Mouse (Mus musculus): Measurements from ENCODE around the gene Mcur1. TPM values are rescaled to one million over a fixed set of nuclear protein-coding genes. Genes with fewer than 3 reads are reported as not detected.

The Mcur1 gene
- total RNA-seq, 1 experiment = 2.0 TPM

- peaks cover 8% of the 10 kb centered on the region in 2 experiments; a peak in 3 of 4 replicates for H3K4me1 ChIP-seq (ENCODE audit: control insufficient read depth in 2 of 2, insufficient read depth in 2 of 2, low read length in 2 of 2, poor library complexity in 1 of 2)
- no peak for DNase-seq (ENCODE audit: low read depth, low spot score)
- in situ Hi-C loops (cut with MboI; ENCODE audit: low sequenced_read_pairs in 2 of 2, unreplicated experiment in 2 of 2) = loop anchor here in 1 of 2 experiments (25.0 kb wide), 1 partner anchor 150 kb away; no protein-coding TSS in a partner anchor
- TF ChIP-seq MAFK (IDR thresholded peaks at IDR 0.05; ENCODE audit: insufficient read depth, low read depth, low read length) (peak; percentile 94), ZC3H11A (IDR thresholded peaks at IDR 0.05; ENCODE audit: borderline replicate concordance, low read depth, low read length) (no peak)
- no peaks in the 10 kb centered on the region for H3K9me3 ChIP-seq (ENCODE audit: control insufficient read depth, insufficient read depth, low read depth, low read length)
- H3K4me3 ChIP-seq (ENCODE audit: insufficient read depth in 1 of 2, low read depth in 1 of 2, low read length in 2 of 2, poor library complexity in 1 of 2, severe bottlenecking in 1 of 2) = no peak overlapping the region
- H3K36me3 ChIP-seq (ENCODE audit: control insufficient read depth, insufficient read depth, low read length, poor library complexity, severe bottlenecking) = no peaks in the 10 kb centered on the region
- no peak overlapping the region for H3K27ac ChIP-seq (ENCODE audit: insufficient read depth, low read depth, low read length, poor library complexity, severe bottlenecking)
- no peak overlapping the region for H3K9ac ChIP-seq (ENCODE audit: insufficient read depth, low read depth, low read length, poor library complexity, severe bottlenecking)
Measured at GRCm38 (mm10) chr13:43586966-43587365, 27.0 kb upstream of the Mcur1 start.

GRCm38 (mm10) chr13:43585335-43585734, 25.3 kb upstream of the Mcur1 start:
- Histone ChIP-seq H3K4me1 (ENCODE audit: control insufficient read depth in 2 of 2, insufficient read depth in 2 of 2, low read length in 2 of 2, poor library complexity in 1 of 2) (peaks cover 7 to 8% of the 10 kb centered on the region in 2 experiments; a peak in 3 of 4 replicates), H3K9ac (ENCODE audit: insufficient read depth, low read depth, low read length, poor library complexity, severe bottlenecking) (no peak overlapping the region), H3K36me3 (ENCODE audit: control insufficient read depth, insufficient read depth, low read length, poor library complexity, severe bottlenecking) (no peaks in the 10 kb centered on the region), H3K4me3 (ENCODE audit: insufficient read depth in 1 of 2, low read depth in 1 of 2, low read length in 2 of 2, poor library complexity in 1 of 2, severe bottlenecking in 1 of 2) (no peak overlapping the region), H3K27ac (ENCODE audit: insufficient read depth, low read depth, low read length, poor library complexity, severe bottlenecking) (no peak overlapping the region), H3K9me3 (ENCODE audit: control insufficient read depth, insufficient read depth, low read depth, low read length) (no peaks in the 10 kb centered on the region)
- TF ChIP-seq ZC3H11A (IDR thresholded peaks at IDR 0.05; ENCODE audit: borderline replicate concordance, low read depth, low read length) (no peak), ZNF384 (IDR thresholded peaks at IDR 0.05; ENCODE audit: low read depth, low read length) (no peak), CHD2 (IDR thresholded peaks at IDR 0.05; ENCODE audit: low read depth, low read length) (no peak), HCFC1 (IDR thresholded peaks at IDR 0.05; ENCODE audit: borderline replicate concordance, insufficient read depth, low read length) (no peak), MAFK (IDR thresholded peaks at IDR 0.05; ENCODE audit: insufficient read depth, low read depth, low read length) (peak; percentile 74)
- no peak for DNase-seq (ENCODE audit: low read depth, low spot score)
- in situ Hi-C loops (cut with MboI; ENCODE audit: low sequenced_read_pairs in 2 of 2, unreplicated experiment in 2 of 2) = loop anchor here in 1 of 2 experiments (25.0 kb wide), 1 partner anchor 152 kb away; no protein-coding TSS in a partner anchor

- H3K4me3 ChIP-seq (ENCODE audit: insufficient read depth in 1 of 2, low read depth in 1 of 2, low read length in 2 of 2, poor library complexity in 1 of 2, severe bottlenecking in 1 of 2) = no peak overlapping the region
- no peak overlapping the region for H3K27ac ChIP-seq (ENCODE audit: insufficient read depth, low read depth, low read length, poor library complexity, severe bottlenecking)
- H3K36me3 ChIP-seq (ENCODE audit: control insufficient read depth, insufficient read depth, low read length, poor library complexity, severe bottlenecking) = no peaks in the 10 kb centered on the region
- DNase-seq (ENCODE audit: low read depth, low spot score) = no peak
- H3K4me1 ChIP-seq (ENCODE audit: control insufficient read depth in 2 of 2, insufficient read depth in 2 of 2, low read length in 2 of 2, poor library complexity in 1 of 2) = peaks cover 7 to 8% of the 10 kb centered on the region in 2 experiments; a peak in 3 of 4 replicates
- TF ChIP-seq MAFK (IDR thresholded peaks at IDR 0.05; ENCODE audit: insufficient read depth, low read depth, low read length) = no peak
- TF ChIP-seq ZNF384 (IDR thresholded peaks at IDR 0.05; ENCODE audit: low read depth, low read length) = no peak
- no peak for TF ChIP-seq HCFC1 (IDR thresholded peaks at IDR 0.05; ENCODE audit: borderline replicate concordance, insufficient read depth, low read length)
- TF ChIP-seq ZC3H11A (IDR thresholded peaks at IDR 0.05; ENCODE audit: borderline replicate concordance, low read depth, low read length) = no peak
- TF ChIP-seq CHD2 (IDR thresholded peaks at IDR 0.05; ENCODE audit: low read depth, low read length) = no peak
- in situ Hi-C loops (cut with MboI; ENCODE audit: low sequenced_read_pairs in 2 of 2, unreplicated experiment in 2 of 2) = loop anchor here in 1 of 2 experiments (25.0 kb wide), 1 partner anchor 154 kb away; no protein-coding TSS in a partner anchor
- no peaks in the 10 kb centered on the region for H3K9me3 ChIP-seq (ENCODE audit: control insufficient read depth, insufficient read depth, low read depth, low read length)
- H3K9ac ChIP-seq (ENCODE audit: insufficient read depth, low read depth, low read length, poor library complexity, severe bottlenecking) = no peak overlapping the region
Measured at GRCm38 (mm10) chr13:43583504-43583903, 23.5 kb upstream of the Mcur1 start.

GRCm38 (mm10) chr13:43582961-43583360, 23.0 kb upstream of the Mcur1 start:
- H3K9me3 ChIP-seq (ENCODE audit: control insufficient read depth, insufficient read depth, low read depth, low read length) = no peaks in the 10 kb centered on the region
- H3K9ac ChIP-seq (ENCODE audit: insufficient read depth, low read depth, low read length, poor library complexity, severe bottlenecking) = no peak overlapping the region
- TF ChIP-seq ZC3H11A (IDR thresholded peaks at IDR 0.05; ENCODE audit: borderline replicate concordance, low read depth, low read length) (no peak), MAFK (IDR thresholded peaks at IDR 0.05; ENCODE audit: insufficient read depth, low read depth, low read length) (no peak), CHD2 (IDR thresholded peaks at IDR 0.05; ENCODE audit: low read depth, low read length) (no peak), HCFC1 (IDR thresholded peaks at IDR 0.05; ENCODE audit: borderline replicate concordance, insufficient read depth, low read length) (no peak), ZNF384 (IDR thresholded peaks at IDR 0.05; ENCODE audit: low read depth, low read length) (no peak)
- DNase-seq (ENCODE audit: low read depth, low spot score) = no peak
- peaks cover 7 to 8% of the 10 kb centered on the region in 2 experiments; a peak in 3 of 4 replicates for H3K4me1 ChIP-seq (ENCODE audit: control insufficient read depth in 2 of 2, insufficient read depth in 2 of 2, low read length in 2 of 2, poor library complexity in 1 of 2)
- H3K27ac ChIP-seq (ENCODE audit: insufficient read depth, low read depth, low read length, poor library complexity, severe bottlenecking) = no peak overlapping the region
- in situ Hi-C loops (cut with MboI; ENCODE audit: low sequenced_read_pairs in 2 of 2, unreplicated experiment in 2 of 2) = loop anchor here in 1 of 2 experiments (25.0 kb wide), 1 partner anchor 154 kb away; no protein-coding TSS in a partner anchor
- no peak overlapping the region for H3K4me3 ChIP-seq (ENCODE audit: insufficient read depth in 1 of 2, low read depth in 1 of 2, low read length in 2 of 2, poor library complexity in 1 of 2, severe bottlenecking in 1 of 2)
- H3K36me3 ChIP-seq (ENCODE audit: control insufficient read depth, insufficient read depth, low read length, poor library complexity, severe bottlenecking) = no peaks in the 10 kb centered on the region

All from ES-E14 (cell line).